Mouse (Mus musculus) megakaryocyte-erythroid progenitor cell, adult 5-6 weeks (primary cell): ENCODE data around the gene Acss1. TPM values are rescaled to one million over a fixed set of nuclear protein-coding genes. Genes with fewer than 3 reads are reported as not detected.

ENCODE experiments used
- ATAC-seq: replicated peaks from 2 replicates; pipeline ENCODE4 v1.8.0; 2016; ENCODE audit warnings: mild to moderate bottlenecking, inconsistent platforms; ENCODE audit not compliant: severe bottlenecking, poor library complexity, low FRiP score, low TSS enrichment
- total RNA-seq, 2 experiments: library from RNA; stranded (forward) in 1 of 2; stranded (reverse) in 1 of 2; fragments of 200-1000, 215-1000 nt in 1 of 2; fragments of >200 nt in 1 of 2; fragmentation: Nextera tagmentation in 1 of 2; gene quantifications; 2 replicates each; pipeline ENCODE4 v1.2.3; 2014 to 2017

Gene Acss1
- total RNA-seq, 2 experiments from 2014 or later: 66.9 to 97.4 TPM

DNA sequence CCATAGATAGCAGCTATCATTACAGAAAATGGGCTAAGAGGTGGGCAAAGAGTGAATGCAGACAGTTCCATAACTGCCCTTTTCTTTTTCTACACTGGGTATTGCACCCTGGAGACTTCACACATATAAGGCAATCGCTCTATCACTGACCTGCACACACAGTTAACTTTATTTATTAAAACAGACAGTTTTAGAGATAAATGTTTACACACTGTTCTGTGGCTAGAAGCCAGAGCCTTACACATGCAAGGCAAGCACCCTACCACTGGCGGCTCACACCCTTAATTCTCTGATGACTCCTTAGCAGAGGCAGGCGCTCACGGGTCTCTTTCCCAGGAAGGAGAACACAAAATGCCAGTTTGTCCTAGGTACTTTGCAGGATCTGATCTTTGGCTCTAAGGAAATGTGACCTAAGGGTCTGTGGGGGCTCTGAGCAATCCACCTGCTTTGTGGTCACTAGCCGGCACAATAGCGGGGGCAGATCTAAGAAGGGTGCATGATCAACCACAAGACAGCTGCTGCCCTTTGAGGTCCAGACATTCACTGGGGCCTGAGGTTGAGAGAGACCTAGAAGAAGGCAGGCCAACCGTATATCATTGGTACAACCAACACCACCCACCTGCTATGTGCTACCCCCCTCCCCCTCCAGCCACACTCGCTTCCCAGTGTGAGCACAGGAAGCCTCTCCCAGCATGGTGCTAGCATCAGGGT is 21.7 kb downstream of the Acss1 start:
- ATAC-seq: peak; percentile 83

DNA sequence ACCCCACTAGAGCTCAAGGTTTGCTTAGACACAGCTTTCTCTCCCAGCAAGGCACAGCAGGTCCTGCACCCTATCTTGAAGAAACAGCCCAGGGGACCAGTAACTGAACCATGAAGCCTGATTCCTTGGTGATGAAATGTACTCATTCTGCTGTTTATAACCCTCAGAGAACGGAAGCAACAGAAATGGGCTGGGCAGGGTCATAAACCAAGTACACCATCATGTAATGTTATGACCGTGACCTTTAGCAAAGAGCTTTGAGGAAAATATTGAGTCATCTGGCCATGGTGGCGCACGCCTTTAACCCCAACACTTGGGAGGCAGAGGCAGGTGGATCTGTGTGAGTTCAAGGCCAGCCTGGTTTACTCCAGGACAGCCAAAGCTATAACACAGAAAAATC is 23.1 kb downstream of the Acss1 start:
- peak; percentile 27 for ATAC-seq

DNA sequence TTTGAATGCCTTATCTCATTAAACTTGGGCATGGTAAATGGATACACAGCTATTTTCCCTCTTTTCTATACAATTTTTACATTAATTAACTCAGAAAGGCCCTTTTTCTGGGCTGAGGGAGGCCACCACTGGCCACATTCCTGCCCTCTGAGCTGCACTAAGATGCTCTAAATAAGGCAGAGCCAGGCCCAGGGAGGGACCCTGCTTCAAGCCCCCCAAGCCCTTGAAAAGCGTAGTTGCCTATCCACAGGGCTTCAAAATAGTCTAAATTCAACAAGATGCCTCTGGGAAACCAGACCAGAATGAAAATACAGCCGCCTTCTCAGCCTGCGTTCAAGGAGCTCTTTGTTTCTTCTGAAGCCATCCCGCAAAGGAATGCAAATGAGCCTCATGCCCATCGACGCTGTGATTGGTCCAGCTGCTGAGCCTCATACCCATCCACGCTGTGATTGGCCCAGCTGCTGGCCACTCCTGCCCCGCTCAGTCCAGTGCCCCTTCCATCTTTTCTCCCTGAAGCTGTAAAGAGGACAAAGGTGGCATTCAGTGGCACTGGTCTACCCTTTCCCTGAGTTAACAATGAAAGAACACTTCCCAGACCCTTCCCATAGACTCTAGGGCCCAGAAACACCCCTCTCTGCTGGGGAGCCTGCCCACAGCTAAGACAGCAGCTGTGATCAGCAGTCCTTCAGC is 24.4 kb downstream of the Acss1 start:
- ATAC-seq: no peak

DNA sequence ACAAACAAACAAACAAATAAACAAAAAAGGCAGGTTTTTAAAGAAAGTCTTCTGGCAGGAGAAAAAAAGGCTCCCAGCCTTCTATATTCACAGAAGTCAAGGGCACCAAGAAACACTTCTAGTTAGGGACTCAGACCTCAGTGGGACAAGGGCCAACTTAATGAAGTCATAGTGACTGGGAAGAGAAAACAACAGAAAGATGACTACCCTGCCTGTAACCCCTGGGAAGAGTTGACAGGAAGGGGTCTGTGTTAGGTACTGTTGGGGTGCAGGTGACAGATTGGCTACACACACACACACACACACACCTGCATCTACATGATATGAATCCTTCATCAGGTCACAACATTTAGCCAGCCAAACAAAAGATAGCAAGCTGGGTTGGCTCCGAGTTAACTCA is 25.1 kb downstream of the Acss1 start:
- peak; percentile 17 for ATAC-seq

DNA sequence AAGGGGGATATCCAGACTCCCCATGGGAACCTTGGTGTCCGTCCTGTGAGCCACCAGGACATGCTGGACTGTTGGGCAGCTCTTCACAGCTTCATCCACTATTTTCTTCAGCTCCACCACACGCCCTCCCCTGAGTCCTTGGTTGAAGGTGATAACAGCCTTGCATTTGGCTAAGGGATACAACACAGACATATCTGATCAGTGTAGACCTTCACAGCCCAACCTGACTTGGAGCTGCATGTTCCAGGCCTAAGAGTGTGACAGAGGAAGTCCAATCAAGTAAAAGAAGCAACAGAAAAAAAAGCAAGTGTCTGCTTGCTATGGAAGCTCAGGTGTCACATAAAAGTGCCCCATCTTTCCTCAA is 29.9 kb downstream of the Acss1 start:
- ATAC-seq: peak; percentile 81

DNA sequence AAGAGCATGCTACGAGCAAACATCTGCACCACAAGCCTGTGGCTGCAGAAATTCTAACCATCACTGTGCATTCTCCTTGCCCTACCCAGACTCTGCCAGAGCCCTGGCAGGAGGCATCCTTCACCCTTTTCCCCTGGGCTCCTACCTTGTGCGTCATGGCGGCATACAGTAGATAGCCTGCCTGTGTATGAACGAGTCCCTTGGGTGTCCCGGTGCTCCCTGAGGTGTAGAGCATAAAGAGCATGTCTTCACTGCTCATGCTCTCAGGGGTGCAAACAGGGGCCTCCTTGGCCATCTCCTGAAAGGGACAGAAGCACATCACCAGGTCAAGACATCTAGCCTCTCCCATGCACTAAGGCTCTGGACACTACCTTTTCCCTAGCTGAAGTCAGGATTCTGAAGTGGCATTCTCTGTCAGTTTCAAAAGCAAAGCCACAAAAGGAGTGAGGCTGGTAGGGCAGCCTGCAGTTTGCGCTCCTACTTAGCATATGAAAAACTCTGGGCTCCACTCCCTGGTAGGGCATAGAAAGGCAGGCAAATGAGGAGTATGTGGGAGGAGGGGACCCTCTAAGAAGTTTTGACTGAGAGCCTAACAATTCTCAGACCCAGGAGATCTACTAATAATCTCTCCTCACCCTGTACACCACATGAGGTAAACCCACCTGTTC is 30.5 kb downstream of the Acss1 start:
- no peak for ATAC-seq

DNA sequence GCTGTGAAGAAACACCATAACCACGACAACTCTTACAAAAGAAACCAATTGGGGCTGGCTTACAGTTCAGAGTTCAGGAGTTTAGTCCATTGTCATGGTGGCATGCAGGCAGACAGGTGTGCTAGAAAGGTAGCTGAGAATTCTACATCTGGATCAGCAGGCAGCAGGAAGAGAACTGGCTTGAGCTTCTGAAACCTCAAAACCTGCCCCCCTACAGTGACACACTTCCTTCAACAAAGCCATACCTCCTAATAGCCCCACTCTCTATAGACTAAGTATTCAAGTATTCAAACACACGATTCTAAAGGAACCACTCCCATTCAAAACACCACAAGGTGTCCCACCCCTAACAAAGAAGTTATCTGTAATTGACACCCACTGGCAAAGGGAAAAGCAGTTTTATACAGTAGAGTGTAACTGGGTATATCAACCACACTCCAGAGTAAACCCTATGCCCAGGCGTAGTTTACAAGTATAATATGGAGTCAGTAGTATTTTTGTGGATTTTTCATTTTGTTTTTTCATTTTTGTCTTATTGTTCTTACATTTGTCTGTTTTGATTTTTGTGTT is 32.3 kb downstream of the Acss1 start:
- ATAC-seq: peak; percentile 81

DNA sequence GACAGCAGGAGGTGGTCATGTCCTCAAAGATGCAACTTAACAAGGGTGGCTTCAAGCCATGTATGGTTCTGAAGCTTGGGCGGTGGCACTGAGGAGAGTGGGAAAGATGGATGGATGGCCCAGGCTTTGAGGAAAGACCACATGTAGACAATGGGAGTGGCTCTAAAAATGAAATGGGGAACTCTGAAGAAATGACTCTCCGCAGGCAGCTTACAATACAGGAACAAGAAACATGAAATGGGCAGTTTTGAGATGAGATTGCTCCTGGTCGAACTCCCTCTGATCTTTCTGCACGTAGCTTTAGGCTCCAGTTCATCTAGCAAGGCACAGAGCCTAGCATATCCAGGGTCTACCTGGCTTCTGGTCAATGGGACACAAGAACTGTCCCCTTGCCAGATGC is 39.0 kb downstream of the Acss1 start:
- no peak for ATAC-seq

DNA sequence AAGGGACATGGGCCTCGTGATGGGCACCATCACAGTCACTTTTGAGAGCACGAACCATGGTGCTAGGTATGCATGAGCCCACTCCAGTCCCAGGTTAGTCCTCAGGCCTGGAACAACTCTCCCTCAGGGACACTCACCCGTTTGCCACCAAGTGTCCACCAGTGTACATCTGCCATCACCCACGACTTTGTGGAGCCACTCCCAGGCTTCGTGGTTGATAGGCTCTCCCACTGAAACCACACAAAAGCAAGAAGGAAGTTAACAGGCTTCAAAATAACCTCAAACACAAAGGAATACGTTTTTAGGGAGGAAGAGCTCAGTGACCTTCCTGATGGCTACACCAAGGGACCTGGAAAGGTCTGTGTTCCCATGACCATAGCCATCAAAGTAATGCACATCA is 41.2 kb downstream of the Acss1 start:
- no peak for ATAC-seq

DNA sequence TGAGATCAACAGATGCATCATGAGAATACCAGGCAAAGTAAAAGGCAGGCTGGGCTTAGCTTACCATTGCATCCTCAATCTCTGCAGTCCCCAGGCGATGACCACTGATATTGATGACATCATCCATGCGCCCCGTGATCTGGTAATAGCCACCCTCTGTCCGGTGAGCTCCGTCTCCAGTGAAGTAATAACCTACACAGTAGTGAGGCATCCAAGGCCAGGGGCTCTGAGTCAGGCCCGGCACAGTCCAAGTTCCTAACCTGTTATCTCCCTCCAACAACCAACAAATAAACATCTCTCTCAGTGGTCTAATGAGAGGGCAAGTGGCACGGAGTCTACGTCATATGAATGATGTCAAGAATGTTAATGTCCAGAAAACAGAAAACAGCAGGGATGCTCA is 43.4 kb downstream of the Acss1 start:
- no peak for ATAC-seq

DNA sequence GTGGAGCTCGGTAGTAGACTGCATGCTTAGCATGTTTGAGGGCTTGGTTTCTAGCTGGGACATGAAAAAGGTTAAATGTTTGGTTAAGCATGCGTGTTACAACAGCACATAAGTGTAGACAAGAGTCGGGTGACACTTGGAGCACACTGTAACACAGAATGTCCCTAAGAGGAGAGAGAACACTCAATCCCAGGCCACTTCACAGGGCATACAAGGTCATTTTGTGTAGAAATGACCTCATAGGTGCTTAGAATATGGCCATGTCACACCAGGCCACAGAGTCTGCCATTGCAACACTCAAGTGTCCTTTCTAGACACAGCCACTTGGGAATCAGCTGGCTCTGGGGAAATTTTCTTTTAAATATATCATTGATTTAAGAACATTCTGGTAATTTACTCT is 44.3 kb downstream of the Acss1 start:
- ATAC-seq: no peak

DNA sequence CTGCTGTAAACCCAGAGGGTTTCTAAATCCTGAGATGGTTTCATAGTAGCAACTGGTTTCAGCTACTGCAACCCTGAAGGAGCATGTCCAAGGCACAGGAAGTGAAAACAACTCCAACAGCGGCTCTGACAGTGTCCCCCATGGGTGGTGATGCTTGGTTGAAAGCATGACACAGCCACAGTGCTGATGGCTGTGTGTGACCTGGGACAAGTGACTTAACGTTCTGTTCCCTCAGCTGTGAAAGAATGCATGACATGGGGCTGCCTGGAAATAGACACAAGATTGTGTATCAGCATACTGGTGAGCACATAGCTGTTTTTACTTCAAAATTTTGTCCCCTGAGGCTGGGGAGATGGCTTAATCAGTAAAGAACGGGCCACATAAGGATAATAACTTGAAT is 46.6 kb downstream of the Acss1 start:
- no peak for ATAC-seq

DNA sequence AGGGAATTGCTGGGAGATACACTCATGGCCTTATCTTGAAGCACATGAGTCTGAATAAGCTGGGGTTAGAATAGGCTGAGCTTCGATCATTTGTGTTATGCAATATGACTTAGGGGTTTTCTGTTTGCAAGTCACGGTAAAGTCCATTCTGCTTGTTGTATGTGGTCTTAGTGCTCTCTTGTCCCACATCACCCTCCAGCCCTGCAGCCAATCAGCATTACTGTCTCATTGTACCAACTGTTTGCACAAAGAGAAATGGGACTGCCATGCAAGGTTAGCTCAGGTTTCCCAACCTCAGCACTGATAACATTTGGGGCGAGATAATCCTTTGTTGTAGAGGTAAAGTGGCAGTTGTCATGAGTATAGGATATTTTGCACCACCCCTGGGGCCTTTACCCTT is 58.2 kb downstream of the Acss1 start:
- ATAC-seq: peak; percentile 14; the same call in 1 of the 2 replicates

DNA sequence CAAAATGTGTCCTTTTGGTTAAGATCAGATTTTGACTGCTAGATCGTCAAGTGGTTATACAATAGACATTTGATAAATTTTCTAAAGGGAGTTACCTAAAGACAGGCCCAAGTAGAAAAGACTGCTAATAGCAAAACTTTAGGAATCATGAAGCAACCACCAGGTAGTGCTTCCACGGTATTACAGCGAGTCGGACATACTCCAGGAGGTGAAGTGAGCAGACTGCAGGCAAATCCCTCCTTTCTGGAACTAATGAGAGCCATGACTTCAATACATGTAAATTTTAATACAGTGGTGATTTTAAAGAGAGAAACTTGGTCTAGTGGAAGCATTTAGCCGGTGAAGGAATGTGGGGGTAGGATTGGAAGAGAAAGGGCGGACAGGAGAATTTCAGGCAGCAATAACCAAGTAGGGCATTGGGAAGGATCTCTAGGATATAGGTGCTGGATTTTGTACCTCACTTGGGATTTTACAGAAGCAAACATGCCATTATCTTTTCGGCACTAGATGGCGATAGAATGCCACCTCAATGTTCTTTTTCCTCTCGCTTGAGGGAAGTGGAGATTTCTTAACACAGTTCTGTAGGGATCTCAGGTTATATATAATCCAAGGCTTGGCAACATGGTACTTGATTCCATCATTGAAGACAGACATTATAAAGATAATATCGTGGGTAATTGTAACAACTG is 59.3 kb downstream of the Acss1 start:
- ATAC-seq: peak; percentile 56

DNA sequence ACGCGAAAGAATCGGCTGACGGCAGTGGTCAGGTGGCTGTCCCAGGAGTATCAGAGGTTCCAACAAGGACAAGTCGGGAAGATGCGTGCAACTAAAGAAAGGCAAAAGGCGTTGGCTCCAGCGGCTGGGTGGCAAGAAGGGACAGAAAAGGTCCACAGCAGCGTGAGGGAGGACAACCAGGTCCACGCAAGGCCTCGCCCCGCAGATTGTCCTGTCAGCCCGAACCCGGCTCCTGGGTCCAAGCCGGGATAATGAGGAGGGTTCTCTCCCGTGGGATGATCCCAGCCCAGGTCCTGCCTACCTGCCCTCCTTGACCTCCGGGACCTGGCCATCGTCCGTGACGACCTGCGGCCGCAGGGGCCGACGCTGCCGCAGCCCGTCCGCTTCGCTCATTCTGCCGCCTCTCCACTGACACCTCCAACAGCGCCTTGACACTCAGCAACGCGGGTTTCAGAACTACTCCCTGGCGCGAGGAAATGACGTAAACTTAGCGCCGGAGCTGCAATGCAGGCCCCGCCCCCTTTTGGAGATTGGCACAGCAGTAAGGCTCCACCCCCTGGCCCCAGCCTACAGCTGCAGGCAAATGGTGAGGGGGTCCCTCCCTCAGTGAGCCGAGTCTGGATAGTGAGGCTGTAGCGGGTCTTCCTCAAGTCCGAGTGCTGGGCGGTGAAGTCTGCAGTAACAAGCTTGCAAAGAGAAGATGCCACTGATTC is 60.1 kb downstream of the Acss1 start, which contains the start of gene Apmap:
Apmap (minus strand) TSS at position 481 of the 713 bp plus-strand sequence.
- ATAC-seq: peak; percentile 90

DNA sequence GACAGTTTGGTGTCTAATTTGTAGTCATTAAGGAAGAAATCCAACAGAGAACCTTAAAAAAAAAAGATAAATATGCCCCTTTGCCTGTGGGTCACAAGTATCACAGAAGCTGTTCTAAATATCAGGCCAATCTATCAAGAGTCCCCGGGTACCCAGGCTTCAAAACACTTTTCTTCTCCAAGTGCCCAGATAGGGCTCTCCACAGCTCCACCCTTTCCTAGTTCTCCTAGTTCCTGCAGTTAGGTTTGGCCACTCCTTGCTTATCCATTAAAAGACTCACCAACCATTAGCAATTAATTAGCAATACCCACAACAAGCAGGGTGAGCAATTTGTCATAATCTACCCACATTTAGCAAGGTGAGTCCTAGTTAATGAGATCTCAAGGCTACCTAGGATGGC is 61.2 kb downstream of the Acss1 start:
- ATAC-seq: no peak

DNA sequence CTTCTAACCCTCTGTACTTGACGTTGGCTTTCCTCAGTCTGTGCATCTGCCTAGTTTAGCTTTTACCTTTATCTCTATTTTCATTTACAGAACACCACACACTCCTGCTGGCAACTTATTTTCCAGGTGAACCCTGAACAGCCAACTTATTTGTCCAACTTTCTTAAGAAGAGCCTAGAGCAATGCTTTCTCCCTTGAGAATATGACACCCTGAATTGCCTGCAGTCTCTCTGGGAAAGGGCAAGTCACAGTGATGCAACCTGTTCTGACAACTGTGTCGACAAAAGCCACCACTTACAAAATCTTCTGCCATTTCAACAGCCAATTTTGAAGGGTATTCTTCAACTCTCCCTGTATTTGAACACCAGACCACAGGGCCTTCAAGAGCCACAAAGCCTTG is 63.5 kb downstream of the Acss1 start:
- no peak for ATAC-seq

DNA sequence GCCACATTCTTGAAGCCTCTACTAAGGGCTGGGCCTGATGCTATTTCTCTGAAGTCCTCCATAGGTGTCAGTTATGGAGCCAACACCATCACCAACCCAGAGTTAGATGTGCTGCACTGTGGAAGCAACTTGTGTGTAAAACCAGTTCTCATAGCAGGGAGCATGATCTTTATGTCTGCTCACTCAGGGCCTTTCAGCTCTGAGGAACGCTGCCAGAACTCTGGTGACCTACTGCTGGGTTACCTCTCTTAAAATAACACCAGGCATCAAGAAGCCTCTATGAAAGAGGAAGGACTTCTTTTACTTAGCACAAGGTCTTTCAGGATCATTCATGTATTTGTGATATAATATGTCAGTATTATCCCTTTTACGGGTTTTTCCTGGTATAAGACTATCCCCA is 66.1 kb downstream of the Acss1 start:
- ATAC-seq: no peak

DNA sequence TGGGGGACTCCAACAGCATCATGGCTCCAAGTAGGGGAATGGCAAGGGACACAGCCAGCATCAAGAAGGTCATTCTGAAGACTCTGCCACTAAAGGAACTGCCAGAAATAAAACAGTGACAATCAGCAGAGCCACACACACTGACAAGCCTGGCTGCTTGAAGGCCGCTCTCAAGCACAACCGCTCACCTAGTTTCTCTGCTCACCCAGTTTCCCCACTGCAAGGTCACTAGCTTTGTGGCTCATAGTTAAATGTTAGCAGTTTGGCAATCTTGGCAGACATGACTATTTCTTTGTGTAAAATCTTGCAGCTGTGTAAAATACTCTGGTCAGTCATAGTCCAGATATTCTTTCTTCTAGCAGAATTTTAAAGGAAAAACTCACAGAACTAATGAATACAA is 68.0 kb downstream of the Acss1 start:
- ATAC-seq: no peak
